Mouse (Mus musculus) forebrain, embryonic 15.5 days (tissue): Measurements from ENCODE around the gene Olfr344. TPM values are rescaled to one million over a fixed set of nuclear protein-coding genes. Genes with fewer than 3 reads are reported as not detected.

Source experiments
- ATAC-seq: fragments of 200-750 bp; cut with Nextera tagmentation; replicated peaks from 2 replicates; pipeline ENCODE4 v1.8.0; 2017; ENCODE audit warnings: mild to moderate bottlenecking, moderate TSS enrichment, moderate library complexity
- H3K27ac ChIP-seq: fragments of 300-500 bp; sonication (generic); replicated peaks from 2 replicates; pipeline ENCODE4 v1.5.1; 2015; ENCODE audit warnings: mild to moderate bottlenecking, inconsistent platforms
- H3K27me3 ChIP-seq: fragments of 300-500 bp; sonication (generic); 2 replicates; pipeline ENCODE4 v1.6.1; 2015; ENCODE audit warnings: inconsistent platforms
- H3K36me3 ChIP-seq: fragments of 300-500 bp; sonication (generic); 2 replicates; pipeline ENCODE4 v1.6.1; 2015; ENCODE audit warnings: mild to moderate bottlenecking, inconsistent platforms
- H3K4me1 ChIP-seq: fragments of 300-500 bp; sonication (generic); 2 replicates; pipeline ENCODE4 v1.6.1; 2015; ENCODE audit warnings: inconsistent platforms
- H3K4me2 ChIP-seq: fragments of 300-500 bp; sonication (generic); replicated peaks from 2 replicates; pipeline ENCODE4 v1.6.1; 2015; ENCODE audit warnings: mild to moderate bottlenecking, inconsistent platforms
- H3K4me3 ChIP-seq: fragments of 300-500 bp; sonication (generic); 2 replicates; pipeline ENCODE4 v1.5.1; 2015; ENCODE audit warnings: mild to moderate bottlenecking, inconsistent platforms
- H3K9ac ChIP-seq: fragments of 300-500 bp; sonication (generic); replicated peaks from 2 replicates; pipeline ENCODE4 v1.6.1; 2015; ENCODE audit warnings: mild to moderate bottlenecking, inconsistent platforms
- H3K9me3 ChIP-seq: fragments of 300-500 bp; sonication (generic); 2 replicates; pipeline ENCODE4 v1.6.1; 2016; ENCODE audit warnings: inconsistent platforms
- WGBS: fragments of 180-500 bp; shearing (Covaris S2); methylation state at CpG from one replicate; pipeline ENCODE4 v1.1.7; 2015; ENCODE audit warnings: mixed read lengths; 5-methylcytosine and 5-hydroxymethylcytosine counted together
- polyA plus RNA-seq: library from polyadenylated mRNA; unstranded; fragments of >200 nt; fragmentation: Nextera tagmentation; extraction: Ambion mirVana; gene quantifications from 2 replicates; pipeline ENCODE4 v1.2.1, GENCODE M21; 2015

Olfr344 gene
- polyA plus RNA-seq = not detected in 2 replicates

DNA sequence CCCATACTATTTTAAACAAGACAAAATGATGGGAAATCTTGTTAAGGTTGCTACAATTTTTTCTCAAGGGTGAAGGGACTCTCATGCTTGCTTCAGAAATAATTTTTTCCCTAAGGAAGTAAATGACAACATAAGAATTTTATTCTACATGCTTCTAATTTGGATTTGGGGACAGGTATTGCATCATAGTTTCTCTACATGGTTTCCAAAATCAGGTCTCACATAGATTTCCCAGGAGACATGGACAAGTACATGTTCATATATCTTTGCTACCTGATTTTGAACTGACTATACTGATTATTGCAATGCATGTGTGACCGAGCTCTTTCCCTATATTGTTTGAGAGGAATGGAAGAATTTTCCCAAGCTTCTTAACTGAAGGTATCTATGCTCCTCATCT is at the start of gene Olfr344:
Gene Olfr344 (plus strand): TSS at position 301 of the 400 bp plus-strand sequence.
- Histone ChIP-seq H3K4me3 (no peak within 1 kb of the TSS), H3K27ac (no peak within 1 kb of the TSS), H3K27me3 (no peaks in the 10 kb centered on the region), H3K9me3 (peaks cover 10% of the 10 kb centered on the region), H3K4me1 (no peaks in the 10 kb centered on the region), H3K4me2 (no peak within 1 kb of the TSS), H3K36me3 (no peaks in the 10 kb centered on the region), H3K9ac (no peak within 1 kb of the TSS)
- WGBS = 92% methylated on average over 1 of the region's 1 CpGs
- no peak for ATAC-seq

DNA sequence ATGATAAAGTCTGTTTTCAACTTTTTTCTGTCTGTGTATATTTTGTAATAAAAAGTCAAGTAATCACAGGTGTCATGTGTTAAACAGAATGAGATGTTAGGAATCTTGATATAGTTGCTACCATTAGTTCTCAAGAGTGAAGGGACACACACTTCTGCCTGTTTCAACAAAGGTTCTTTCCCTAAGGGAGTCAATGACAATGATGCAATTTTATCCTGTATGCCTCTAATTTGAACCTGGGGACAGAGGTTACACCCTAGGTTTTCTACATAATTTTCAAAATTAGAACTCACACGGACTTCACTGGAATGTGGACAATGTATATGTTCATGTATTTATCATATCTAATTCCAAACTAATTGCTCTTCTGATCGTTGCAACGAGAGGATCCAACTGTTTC is 41.8 kb upstream of the Olfr344 start, which contains the start of gene Olfr342:
Gene Olfr342 (plus strand): TSS at position 301 of the 400 bp plus-strand sequence.
- no peak within 1 kb of the TSS for H3K4me3 ChIP-seq
- 82% methylated on average over 3 of the region's 3 CpGs for WGBS

DNA sequence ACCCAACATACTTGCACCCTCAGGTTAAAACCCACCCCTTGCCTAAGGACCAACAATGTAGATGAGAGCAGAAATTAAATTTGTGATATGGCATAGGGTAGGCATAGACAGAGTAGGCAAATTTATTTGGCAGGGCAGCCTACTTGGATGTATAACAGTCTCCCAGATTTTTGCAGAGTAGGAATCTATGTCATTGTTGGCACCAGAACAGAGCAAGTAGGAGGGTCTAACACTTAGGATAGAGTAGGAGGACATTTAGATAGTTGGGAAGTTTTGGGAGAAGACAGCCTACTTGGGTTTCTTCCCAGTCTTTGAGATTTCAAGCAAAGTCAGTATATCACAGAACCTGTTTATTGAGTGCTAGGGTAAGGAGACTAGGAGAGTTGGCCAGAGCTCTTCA is 1.3 kb upstream of the Olfr344 start:
- ATAC-seq = no peak
- no peak overlapping the region for H3K4me3 ChIP-seq

More for the DNA sequence above, 41.8 kb upstream of the Olfr344 start, which contains the start of gene Olfr342:
- no peaks in the 10 kb centered on the region for H3K36me3 ChIP-seq
- H3K4me1 ChIP-seq = no peaks in the 10 kb centered on the region
- no peak within 1 kb of the TSS for H3K27ac ChIP-seq
- no peak within 1 kb of the TSS for H3K4me2 ChIP-seq
- peaks cover 17% of the 10 kb centered on the region for H3K9me3 ChIP-seq
- no peaks in the 10 kb centered on the region for H3K27me3 ChIP-seq
- no peak for ATAC-seq
- no peak within 1 kb of the TSS for H3K9ac ChIP-seq

DNA sequence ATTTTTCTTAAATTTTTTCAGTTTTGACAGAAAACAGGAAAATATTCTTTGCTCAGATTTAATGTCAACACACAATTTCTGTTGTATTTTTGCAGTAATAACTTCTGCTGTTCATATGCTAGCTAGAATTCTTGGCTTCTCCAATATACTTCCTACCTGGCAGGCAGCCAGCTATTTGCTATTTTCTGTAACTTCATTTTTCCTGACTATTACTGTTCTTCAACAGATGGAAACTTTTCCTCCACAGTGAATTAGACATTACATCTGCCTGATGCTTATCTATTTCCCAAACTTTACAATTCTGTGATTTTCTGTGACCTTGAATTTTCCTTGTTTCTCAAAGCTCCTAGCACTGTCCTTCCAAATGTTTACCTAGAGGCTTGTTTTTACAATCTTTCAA is 560 bp downstream of the Olfr344 start:
- no peak overlapping the region for H3K9ac ChIP-seq
- H3K27me3 ChIP-seq = no peaks in the 10 kb centered on the region
- H3K9me3 ChIP-seq = peaks cover 10% of the 10 kb centered on the region; the same call in 1 of the 2 replicates
- no peak overlapping the region for H3K4me2 ChIP-seq
- H3K27ac ChIP-seq = no peak overlapping the region
- no peak for ATAC-seq
- no peak overlapping the region for H3K4me3 ChIP-seq
- no peaks in the 10 kb centered on the region for H3K36me3 ChIP-seq
- H3K4me1 ChIP-seq = no peaks in the 10 kb centered on the region

More for the DNA sequence above, 1.3 kb upstream of the Olfr344 start:
- no peak overlapping the region for H3K27ac ChIP-seq
- no peaks in the 10 kb centered on the region for H3K4me1 ChIP-seq
- H3K9me3 ChIP-seq = peaks cover 16% of the 10 kb centered on the region
- H3K4me2 ChIP-seq = no peak overlapping the region
- no peaks in the 10 kb centered on the region for H3K36me3 ChIP-seq
- no peak overlapping the region for H3K9ac ChIP-seq
- H3K27me3 ChIP-seq = no peaks in the 10 kb centered on the region

DNA sequence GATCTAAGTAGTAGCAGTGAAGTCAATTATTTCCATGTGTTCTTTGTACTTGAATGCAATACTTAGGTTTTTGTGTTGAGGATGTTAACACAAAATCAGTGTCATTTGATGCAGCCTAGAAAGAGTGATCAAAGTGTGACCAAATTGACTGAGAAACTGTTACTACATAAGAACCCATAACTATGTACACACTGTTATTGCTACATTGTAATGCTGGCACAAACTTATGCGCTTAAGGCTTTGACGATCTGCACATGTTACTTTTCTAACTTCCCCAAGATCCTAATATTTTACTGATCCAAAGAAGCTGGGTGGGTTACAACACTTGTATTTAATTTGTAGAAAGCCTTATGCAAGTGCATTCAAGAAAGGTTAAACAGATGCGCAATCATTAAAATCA is 1.4 kb downstream of the Olfr344 start:
- no peaks in the 10 kb centered on the region for H3K4me1 ChIP-seq
- H3K4me3 ChIP-seq = no peak overlapping the region
- ATAC-seq = no peak
- H3K27ac ChIP-seq = no peak overlapping the region
- 97% methylated on average over 3 of the region's 3 CpGs for WGBS
- H3K9ac ChIP-seq = no peak overlapping the region
- no peak overlapping the region for H3K4me2 ChIP-seq
- H3K27me3 ChIP-seq = no peaks in the 10 kb centered on the region
- H3K9me3 ChIP-seq = peaks cover 10% of the 10 kb centered on the region; the same call in 1 of the 2 replicates
- no peaks in the 10 kb centered on the region for H3K36me3 ChIP-seq

Other genes with a start within 250 kb of the Olfr344 start
- gene Olfr338, start 193.1 kb upstream of the Olfr344 start, polyA plus RNA-seq = not detected in 2 replicates
- not detected in 2 replicates for gene Olfr339, start 147.7 kb upstream of the Olfr344 start, polyA plus RNA-seq
- not detected in 2 replicates for gene Olfr340, start 114.1 kb upstream of the Olfr344 start, polyA plus RNA-seq
- gene Olfr341, start 84.2 kb upstream of the Olfr344 start, polyA plus RNA-seq = not detected in 2 replicates
- gene Olfr342, start 41.7 kb upstream of the Olfr344 start, polyA plus RNA-seq = not detected in 2 replicates
- not detected in 2 replicates for gene Olfr345, start 73.4 kb downstream of the Olfr344 start, polyA plus RNA-seq
- gene Olfr346, start 119.1 kb downstream of the Olfr344 start, polyA plus RNA-seq = not detected in 2 replicates
- not detected in 2 replicates for gene Olfr347, start 165.2 kb downstream of the Olfr344 start, polyA plus RNA-seq
- gene Olfr348, start 217.6 kb downstream of the Olfr344 start, polyA plus RNA-seq = not detected in 2 replicates
- not detected in 2 replicates for gene Olfr50, start 223.9 kb downstream of the Olfr344 start, polyA plus RNA-seq